Mouse (Mus musculus) cerebellum, adult 2 months (tissue): ENCODE results near the gene Lgals9. TPM values are rescaled to one million over a fixed set of nuclear protein-coding genes. Genes with fewer than 3 reads are reported as not detected.
"Not testable (repeated sequence)": the region's sequence is repeated elsewhere in the genome, so short reads cannot be mapped to it uniquely, and the experiment has no call there.

Source experiments
- DNase-seq, 2 experiments: peaks; one replicate each; pipeline ENCODE4 v3.0.0; 2021
- H3K27ac ChIP-seq: fragments of 200-500 bp; 2 replicates; pipeline ENCODE4 v1.5.1; 2012; ENCODE audit warnings: low read length, control low read depth, inconsistent platforms; ENCODE audit not compliant: insufficient read depth
- H3K27me3 ChIP-seq: fragments of 200-500 bp; 2 replicates; pipeline ENCODE4 v1.6.1; 2012; ENCODE audit warnings: inconsistent platforms, mild to moderate bottlenecking, low read length, moderate library complexity; ENCODE audit not compliant: control insufficient read depth, insufficient read depth
- H3K4me1 ChIP-seq: fragments of 200-500 bp; 2 replicates; pipeline ENCODE4 v1.6.1; 2011; ENCODE audit warnings: low read length; ENCODE audit not compliant: control insufficient read depth, insufficient read depth
- H3K4me3 ChIP-seq: fragments of 200-500 bp; replicated peaks from 2 replicates; pipeline ENCODE3; 2011; ENCODE audit warnings: mild to moderate bottlenecking, low read depth, low read length, control low read depth; ENCODE audit not compliant: insufficient read depth
- CTCF ChIP-seq: fragments of 200-500 bp; IDR thresholded peaks from 2 replicates; pipeline ENCODE4 v1.5.1; 2011; ENCODE audit warnings: low read depth, mild to moderate bottlenecking, control low read depth, low read length, moderate library complexity, borderline replicate concordance; ENCODE audit not compliant: insufficient read depth
- POLR2A ChIP-seq: fragments of 200-500 bp; IDR thresholded peaks from 2 replicates; pipeline ENCODE4 v1.6.1; 2011; ENCODE audit warnings: low read length, control low read depth, borderline replicate concordance; ENCODE audit not compliant: insufficient read depth
- WGBS: fragments of 180-500 bp; shearing (Covaris S2); methylation state at CpG from one replicate; pipeline ENCODE4 v1.1.7; 2018; 5-methylcytosine and 5-hydroxymethylcytosine counted together
- polyA plus RNA-seq: library from polyadenylated mRNA; depleted of rRNA; stranded (reverse); fragments of >200 nt; gene quantifications from 2 replicates; pipeline ENCODE4 v1.2.3, GENCODE M21; 2012

The Lgals9 gene
- polyA plus RNA-seq, 1 experiment: 8.7 TPM

- TF ChIP-seq POLR2A (no peak), CTCF (no peak)
- WGBS: 93% methylated on average over 14 of the region's 14 CpGs
- Histone ChIP-seq H3K4me1 (no peaks in the 10 kb centered on the region), H3K27me3 (no peaks in the 10 kb centered on the region), H3K4me3 (no peak overlapping the region), H3K27ac (no peak overlapping the region)
- no peak for DNase-seq
These were observed 21.0 kb upstream of the Lgals9 start for GRCm38 (mm10) chr11:79005578-79006394.

GRCm38 (mm10) chr11:79003769-79004638, 19.3 kb upstream of the Lgals9 start:
- 82% methylated on average over 10 of the region's 10 CpGs for WGBS
- no peak overlapping the region for H3K4me3 ChIP-seq
- H3K27me3 ChIP-seq: no peaks in the 10 kb centered on the region
- no peak for DNase-seq
- TF ChIP-seq POLR2A (no peak), CTCF (no peak)
- H3K4me1 ChIP-seq: no peaks in the 10 kb centered on the region
- no peak overlapping the region for H3K27ac ChIP-seq

GRCm38 (mm10) chr11:79003053-79003768, 18.5 kb upstream of the Lgals9 start:
- WGBS: 90% methylated on average over 11 of the region's 11 CpGs
- TF ChIP-seq CTCF: no peak
- no peak for TF ChIP-seq POLR2A
- H3K27ac ChIP-seq: no peak overlapping the region

GRCm38 (mm10) chr11:79002551-79002951, 17.8 kb upstream of the Lgals9 start:
- TF ChIP-seq POLR2A: no peak
- TF ChIP-seq CTCF: no peak
- H3K4me1 ChIP-seq: no peaks in the 10 kb centered on the region
- H3K4me3 ChIP-seq: no peak overlapping the region
- no peak for DNase-seq
- H3K27ac ChIP-seq: no peak overlapping the region
- 78% methylated on average over 5 of the region's 5 CpGs for WGBS
- H3K27me3 ChIP-seq: no peaks in the 10 kb centered on the region

More at GRCm38 (mm10) chr11:79003053-79003768, 18.5 kb upstream of the Lgals9 start:
- Histone ChIP-seq H3K4me1 (no peaks in the 10 kb centered on the region), H3K4me3 (no peak overlapping the region), H3K27me3 (no peaks in the 10 kb centered on the region)
- no peak for DNase-seq

- TF ChIP-seq POLR2A (no peak), CTCF (no peak)
- no peak for DNase-seq
- Histone ChIP-seq H3K4me1 (no peaks in the 10 kb centered on the region), H3K27me3 (no peaks in the 10 kb centered on the region), H3K27ac (no peak overlapping the region), H3K4me3 (no peak overlapping the region)
- WGBS: 88% methylated on average over 4 of the region's 4 CpGs
These were observed 17.1 kb upstream of the Lgals9 start for GRCm38 (mm10) chr11:79001871-79002270.

- Histone ChIP-seq H3K4me3 (no peak overlapping the region), H3K27me3 (no peaks in the 10 kb centered on the region)
- TF ChIP-seq POLR2A: no peak
- no peak for TF ChIP-seq CTCF
These were observed 14.4 kb upstream of the Lgals9 start for GRCm38 (mm10) chr11:78999118-78999517.

GRCm38 (mm10) chr11:78990875-78991543, 6.3 kb upstream of the Lgals9 start:
- WGBS: 81% methylated on average over 5 of the region's 5 CpGs
- not testable (repeated sequence) for H3K4me1 ChIP-seq, H3K27me3 ChIP-seq, H3K4me3 ChIP-seq, DNase-seq, H3K27ac ChIP-seq

More at GRCm38 (mm10) chr11:78999118-78999517, 14.4 kb upstream of the Lgals9 start:
- DNase-seq: no peak
- Histone ChIP-seq H3K27ac (no peak overlapping the region), H3K4me1 (no peaks in the 10 kb centered on the region)
- 20% methylated on average over 6 of the region's 6 CpGs for WGBS
